Mouse (Mus musculus) lung, embryonic 15.5 days (tissue): ENCODE measurements at regions not wholly inside any gene's neighbourhood (a gene's known extent, or its start where the extent isn't known, plus 50 kb on each side); places are given as distances from the start of the nearest gene placed in this dataset.

ENCODE experiments used
- ATAC-seq: fragments of 200-750 bp; cut with Nextera tagmentation; 2 replicates; pipeline ENCODE4 v1.8.0; 2017; ENCODE audit warnings: moderate number of reproducible peaks, borderline replicate concordance; ENCODE audit not compliant: low FRiP score, low TSS enrichment; ENCODE audit errors: extremely low read depth
- H3K27ac ChIP-seq: fragments of 300-500 bp; sonication (generic); 2 replicates; pipeline ENCODE4 v1.5.1; 2015; ENCODE audit warnings: moderate library complexity, mild to moderate bottlenecking, inconsistent platforms
- H3K27me3 ChIP-seq: fragments of 300-500 bp; sonication (generic); 2 replicates; pipeline ENCODE4 v1.6.1; 2015; ENCODE audit warnings: inconsistent platforms
- H3K36me3 ChIP-seq: fragments of 300-500 bp; sonication (generic); 2 replicates; pipeline ENCODE4 v1.6.1; 2015; ENCODE audit warnings: inconsistent platforms
- H3K4me1 ChIP-seq: fragments of 300-500 bp; sonication (generic); 2 replicates; pipeline ENCODE4 v1.6.1; 2015; ENCODE audit warnings: inconsistent platforms
- H3K4me2 ChIP-seq: fragments of 300-500 bp; sonication (generic); 2 replicates; pipeline ENCODE4 v1.6.1; 2015; ENCODE audit warnings: inconsistent platforms, mild to moderate bottlenecking, moderate library complexity
- H3K4me3 ChIP-seq: fragments of 300-500 bp; sonication (generic); 2 replicates; pipeline ENCODE4 v1.5.1; 2015; ENCODE audit warnings: mild to moderate bottlenecking, inconsistent platforms
- H3K9ac ChIP-seq: fragments of 300-500 bp; sonication (generic); 2 replicates; pipeline ENCODE4 v1.6.1; 2015; ENCODE audit warnings: inconsistent platforms
- H3K9me3 ChIP-seq: fragments of 300-500 bp; sonication (generic); 2 replicates; pipeline ENCODE4 v1.6.1; 2016; ENCODE audit warnings: inconsistent platforms
- WGBS: fragments of 180-500 bp; shearing (Covaris S2); methylation state at CpG from one replicate; pipeline ENCODE4 v1.1.7; 2015; 5-methylcytosine and 5-hydroxymethylcytosine counted together

GRCm38 (mm10) chr3:58336135-58336534 is 78.4 kb upstream of the Tsc22d2 start:
- no peak overlapping the region for H3K4me3 ChIP-seq
- no peaks in the 10 kb centered on the region for H3K36me3 ChIP-seq
- peaks cover 10% of the 10 kb centered on the region; the same call in 1 of the 2 replicates for H3K4me1 ChIP-seq
- H3K9ac ChIP-seq, result no peak overlapping the region
- ATAC-seq, result no peak
- no peaks in the 10 kb centered on the region for H3K9me3 ChIP-seq
- H3K27me3 ChIP-seq, result no peaks in the 10 kb centered on the region
- no peak overlapping the region for H3K4me2 ChIP-seq
- no peak overlapping the region for H3K27ac ChIP-seq
- 65% methylated on average over 5 of the region's 5 CpGs for WGBS

GRCm38 (mm10) chr3:58336590-58336989 is 77.9 kb upstream of the Tsc22d2 start:
- no peaks in the 10 kb centered on the region for H3K9me3 ChIP-seq
- no peak overlapping the region for H3K9ac ChIP-seq
- no peaks in the 10 kb centered on the region for H3K36me3 ChIP-seq
- peaks cover 10% of the 10 kb centered on the region; the same call in 1 of the 2 replicates for H3K4me1 ChIP-seq
- H3K4me2 ChIP-seq, result no peak overlapping the region
- ATAC-seq, result no peak
- 82% methylated on average over 6 of the region's 6 CpGs for WGBS
- no peak overlapping the region for H3K27ac ChIP-seq
- H3K27me3 ChIP-seq, result no peaks in the 10 kb centered on the region
- H3K4me3 ChIP-seq, result no peak overlapping the region

- H3K4me1 ChIP-seq, result 0 out of 2 replicates have a peak, but pooled peaks cover 2% of the 10 kb centered on the region
- H3K9me3 ChIP-seq, result no peaks in the 10 kb centered on the region
- H3K9ac ChIP-seq, result no peak overlapping the region
- H3K36me3 ChIP-seq, result no peaks in the 10 kb centered on the region
- H3K27ac ChIP-seq, result no peak overlapping the region
- 81% methylated on average over 7 of the region's 7 CpGs for WGBS
- H3K27me3 ChIP-seq, result no peaks in the 10 kb centered on the region
- no peak overlapping the region for H3K4me3 ChIP-seq
- H3K4me2 ChIP-seq, result no peak overlapping the region
- no peak for ATAC-seq
Observed at GRCm38 (mm10) chr3:58338976-58339375, 75.5 kb upstream of the Tsc22d2 start.

- Histone ChIP-seq H3K27ac (no peak overlapping the region), H3K4me3 (no peak overlapping the region), H3K9me3 (no peaks in the 10 kb centered on the region), H3K9ac (no peak overlapping the region), H3K4me1 (no peaks in the 10 kb centered on the region), H3K27me3 (no peaks in the 10 kb centered on the region), H3K4me2 (no peak overlapping the region), H3K36me3 (no peaks in the 10 kb centered on the region)
- 57% methylated on average over 1 of the region's 1 CpGs for WGBS
- no peak for ATAC-seq
Observed at GRCm38 (mm10) chr3:58342096-58342495, 72.4 kb upstream of the Tsc22d2 start.

- H3K4me2 ChIP-seq, result no peak overlapping the region
- no peak overlapping the region for H3K27ac ChIP-seq
- H3K27me3 ChIP-seq, result no peaks in the 10 kb centered on the region
- no peaks in the 10 kb centered on the region for H3K36me3 ChIP-seq
- H3K9ac ChIP-seq, result no peak overlapping the region
- 54% methylated on average over 4 of the region's 4 CpGs for WGBS
- H3K4me1 ChIP-seq, result 0 out of 2 replicates have a peak, but pooled peaks cover 4% of the 10 kb centered on the region
- no peak overlapping the region for H3K4me3 ChIP-seq
- no peaks in the 10 kb centered on the region for H3K9me3 ChIP-seq
- ATAC-seq, result no peak
Observed at GRCm38 (mm10) chr3:58362563-58362962, 52.0 kb upstream of the Tsc22d2 start.

GRCm38 (mm10) chr3:58364526-58364925 is 50.0 kb upstream of the Tsc22d2 start:
- H3K4me1 ChIP-seq, result 0 out of 2 replicates have a peak, but pooled peaks cover 4% of the 10 kb centered on the region
- H3K36me3 ChIP-seq, result no peaks in the 10 kb centered on the region
- no peaks in the 10 kb centered on the region for H3K27me3 ChIP-seq
- H3K27ac ChIP-seq, result no peak overlapping the region
- no peak overlapping the region for H3K4me3 ChIP-seq
- WGBS, result 50% methylated on average over 3 of the region's 3 CpGs
- H3K9me3 ChIP-seq, result no peaks in the 10 kb centered on the region
- ATAC-seq, result no peak
- no peak overlapping the region for H3K4me2 ChIP-seq
- no peak overlapping the region for H3K9ac ChIP-seq
